Mouse (Mus musculus) heart, adult 2 months (tissue): ENCODE results near the gene Snx27.

Experiments used
- CTCF ChIP-seq: fragments of 200-600 bp; IDR thresholded peaks from 2 replicates; pipeline ENCODE4 v1.8.1; 2022; ENCODE audit warnings: antibody characterized with exemption, mild to moderate bottlenecking, moderate library complexity
- EP300 ChIP-seq: fragments of 200-500 bp; IDR thresholded peaks from 2 replicates; pipeline ENCODE4 v1.6.1; 2011; ENCODE audit warnings: low read depth, low read length, control low read depth; ENCODE audit not compliant: insufficient read depth
- POLR2A ChIP-seq: fragments of 200-500 bp; IDR thresholded peaks from 2 replicates; pipeline ENCODE4 v1.6.1; 2011; ENCODE audit warnings: mild to moderate bottlenecking, low read depth, low read length, control low read depth; ENCODE audit not compliant: insufficient read depth

- TF ChIP-seq CTCF = peak; percentile 54
- TF ChIP-seq POLR2A = no peak
- TF ChIP-seq EP300 = no peak
Measured at GRCm38 (mm10) chr3:94506664-94507063, 75.9 kb downstream of the Snx27 start.
